Mouse (Mus musculus) left cerebral cortex, postnatal 25 days (tissue): Measurements from ENCODE around the gene Specc1l. TPM values are rescaled to one million over a fixed set of nuclear protein-coding genes. Genes with fewer than 3 reads are reported as not detected.

Source experiments
- DNase-seq, 2 experiments: peaks; one replicate each; pipeline ENCODE4 v3.0.0; 2022; ENCODE audit warnings: low spot score in 2 of 2, mixed read lengths in 1 of 2
- intact Hi-C: fragments of 180-260 bp; cut with DNase I; formaldehyde crosslinking; loops from one replicate; pipeline ENCODE4 v1.15.1; 2025
- total RNA-seq, 2 experiments: library from RNA; stranded (reverse); gene quantifications; 2 replicates each; pipeline ENCODE4 v1.2.3; 2021

Gene Specc1l
- total RNA-seq, 2 experiments from 2014 or later, result 38.9 to 41.4 TPM

DNA sequence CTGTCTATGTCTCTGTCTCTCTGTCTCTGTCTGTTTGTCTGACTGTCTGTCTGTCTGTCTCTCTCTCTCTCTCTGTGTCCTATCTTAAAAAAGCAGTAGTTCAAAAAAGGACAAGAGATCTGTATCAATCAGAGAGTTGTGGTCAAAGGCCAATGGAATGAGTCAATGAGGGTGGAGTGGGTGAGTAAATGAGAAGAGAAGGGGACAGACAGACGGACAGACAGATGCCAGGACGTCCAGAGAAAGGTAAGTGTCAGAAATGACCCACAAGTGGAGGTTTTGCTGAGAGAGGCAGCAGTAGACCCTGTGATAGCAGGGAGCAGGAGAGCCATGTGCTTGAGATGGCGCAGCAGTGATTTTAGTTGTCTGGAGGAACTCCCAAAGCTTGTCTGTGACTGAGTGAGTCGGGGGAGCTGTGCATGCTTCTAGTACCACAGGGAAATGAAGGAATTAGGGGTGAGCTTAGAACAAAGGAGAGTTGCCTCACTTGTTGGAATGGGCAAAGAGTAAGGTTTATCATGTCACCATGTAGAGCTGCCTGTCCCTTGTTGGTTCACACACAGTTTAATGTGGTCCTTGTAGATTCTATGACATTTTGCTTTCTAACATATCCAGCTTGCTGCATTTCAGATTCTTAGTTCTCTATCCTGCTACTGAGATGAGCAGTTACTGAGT, 10.2 kb downstream of the Specc1l start:
- intact Hi-C loops, result no loop called here
- DNase-seq, result no peak

DNA sequence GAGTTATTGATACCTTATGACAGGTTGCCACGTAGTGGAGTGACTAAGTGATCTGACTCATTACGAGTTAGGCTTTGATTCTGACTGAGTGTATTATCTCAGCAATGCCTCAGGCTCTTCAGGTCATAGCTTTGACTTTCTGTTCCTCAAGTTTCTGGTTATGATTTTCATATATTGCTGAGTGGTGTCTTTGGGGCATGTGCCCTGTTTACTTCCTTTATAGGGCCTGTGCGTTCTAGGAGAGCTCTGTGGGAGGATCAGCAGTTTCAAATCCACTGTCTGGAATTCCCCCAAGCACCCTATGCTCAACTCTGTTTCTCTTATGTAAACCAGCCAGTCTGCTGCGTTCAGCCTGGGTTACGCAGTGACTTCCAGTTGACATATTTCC, 10.7 kb downstream of the Specc1l start:
- intact Hi-C loops, result no loop called here
- DNase-seq, result peak in 1 of 2 experiments; percentile 34

GRCm38 (mm10) chr10:75224154-75224553, 12.3 kb downstream of the Specc1l start:
- DNase-seq, result no peak
- intact Hi-C loops, result no loop called here

- intact Hi-C loops, result no loop called here
These were observed 12.8 kb downstream of the Specc1l start for GRCm38 (mm10) chr10:75224630-75225029.

DNA sequence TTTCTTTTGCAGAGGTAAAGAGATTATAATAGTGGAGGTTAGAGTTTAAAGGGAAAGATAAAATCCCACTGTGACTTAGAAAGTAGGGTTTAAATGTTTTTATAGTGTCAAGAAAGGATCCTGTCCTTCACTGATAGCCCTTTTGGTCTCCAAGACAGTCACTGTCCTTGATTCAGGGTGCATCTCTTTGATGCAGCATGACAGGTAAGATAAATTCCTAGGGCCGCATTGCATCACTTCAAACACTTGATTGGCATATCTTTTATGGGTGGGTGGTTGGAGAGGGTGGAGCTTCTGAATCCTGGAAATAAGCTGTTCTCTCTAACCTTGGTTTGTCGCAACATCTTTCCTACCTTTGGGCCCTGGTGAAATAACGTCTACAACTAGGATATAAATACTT, 15.5 kb downstream of the Specc1l start:
- no peak for DNase-seq
- intact Hi-C loops, result no loop called here

More at GRCm38 (mm10) chr10:75224630-75225029, 12.8 kb downstream of the Specc1l start:
- no peak for DNase-seq

GRCm38 (mm10) chr10:75230572-75230971, 18.7 kb downstream of the Specc1l start:
- intact Hi-C loops, result no loop called here
- DNase-seq, result no peak

DNA sequence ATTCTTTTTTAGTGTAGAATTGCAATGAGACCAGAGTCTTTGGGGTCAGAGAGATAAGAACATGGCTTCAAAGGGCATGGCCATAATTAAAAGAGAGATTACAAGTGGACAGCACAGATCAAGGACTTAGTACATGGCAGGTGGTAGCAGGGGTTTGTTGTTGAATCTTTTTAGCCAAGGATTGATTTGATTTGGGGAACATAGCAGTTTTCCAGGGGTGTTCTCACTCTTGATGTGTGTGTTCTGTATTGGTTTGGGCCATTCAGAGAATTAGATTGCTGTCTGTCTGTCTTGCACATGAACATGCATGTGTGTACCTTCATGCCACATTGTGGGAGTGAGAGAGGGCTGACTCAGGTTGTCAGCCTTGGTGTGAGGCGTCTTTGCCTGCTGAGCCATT, 20.0 kb downstream of the Specc1l start:
- no peak for DNase-seq
- intact Hi-C loops, result no loop called here

DNA sequence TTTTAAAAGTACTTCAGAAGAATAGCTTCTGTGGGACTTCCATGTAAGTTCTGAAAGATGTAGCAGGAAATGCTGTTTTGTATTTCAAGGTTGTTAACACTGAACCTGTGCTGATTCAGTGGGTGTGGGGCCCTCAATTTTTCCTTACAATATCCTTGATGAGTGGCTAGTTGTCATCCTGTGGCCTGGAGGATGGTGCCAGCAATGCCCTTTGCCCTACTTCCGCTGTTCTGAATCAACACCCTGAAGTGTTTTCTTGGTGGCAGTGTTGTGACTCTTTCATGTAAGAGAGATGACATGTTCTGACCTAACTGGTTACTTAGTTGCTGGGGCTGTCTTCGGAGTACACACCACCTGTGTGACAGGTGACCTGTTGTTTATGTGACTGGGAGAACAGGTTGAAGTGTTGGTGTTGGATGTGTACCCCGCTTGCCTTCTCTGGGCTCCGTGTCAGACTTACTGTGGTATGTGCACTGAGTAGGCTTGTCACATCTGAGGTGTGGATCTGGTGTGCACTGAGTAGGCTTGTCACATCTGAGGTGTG, 20.8 kb downstream of the Specc1l start:
- intact Hi-C loops, result no loop called here
- no peak for DNase-seq

- intact Hi-C loops, result no loop called here
- no peak for DNase-seq
These were observed 21.6 kb downstream of the Specc1l start for GRCm38 (mm10) chr10:75233489-75233888.

DNA sequence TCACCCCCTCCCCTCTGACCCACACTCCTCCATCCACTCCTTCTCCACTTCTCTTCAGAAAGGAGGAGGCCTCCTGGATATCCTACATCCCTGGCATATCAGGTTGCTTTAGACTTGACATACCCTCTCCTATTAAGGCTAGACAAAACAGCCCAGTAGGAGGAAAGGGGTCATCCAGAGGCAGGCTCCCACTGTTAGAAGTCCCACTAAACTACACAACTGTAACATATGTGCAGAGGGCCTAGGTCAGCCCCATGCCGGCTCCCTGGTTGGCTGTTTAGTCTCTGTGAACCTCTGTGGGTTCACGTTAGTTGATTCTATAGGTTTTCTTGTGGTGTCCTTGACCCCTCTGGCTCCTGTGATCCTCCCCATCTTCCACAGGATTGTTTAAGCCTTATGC, 23.9 kb downstream of the Specc1l start:
- no peak for DNase-seq
- intact Hi-C loops, result no loop called here

DNA sequence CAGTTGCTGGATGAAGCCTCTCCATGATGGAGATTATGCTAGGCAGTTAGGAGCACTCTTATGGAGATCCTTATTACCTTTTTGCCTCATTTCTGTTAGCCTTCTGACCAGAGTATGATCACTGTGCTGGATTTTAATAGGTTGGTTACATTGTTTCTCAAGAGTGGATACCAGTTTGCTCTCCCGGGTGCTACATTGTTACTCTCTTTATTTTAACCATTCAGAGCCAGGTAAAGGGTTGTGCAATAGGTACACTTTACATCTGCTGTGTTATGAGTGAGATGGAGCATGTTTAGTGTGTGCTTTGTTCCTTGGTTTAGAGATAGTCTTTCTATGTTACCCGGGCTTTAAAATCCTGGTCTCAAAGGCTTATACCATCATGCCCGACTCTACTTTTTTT, 24.3 kb downstream of the Specc1l start:
- intact Hi-C loops, result no loop called here
- DNase-seq, result no peak

GRCm38 (mm10) chr10:75237166-75237565, 25.3 kb downstream of the Specc1l start:
- no peak for DNase-seq
- intact Hi-C loops, result no loop called here

DNA sequence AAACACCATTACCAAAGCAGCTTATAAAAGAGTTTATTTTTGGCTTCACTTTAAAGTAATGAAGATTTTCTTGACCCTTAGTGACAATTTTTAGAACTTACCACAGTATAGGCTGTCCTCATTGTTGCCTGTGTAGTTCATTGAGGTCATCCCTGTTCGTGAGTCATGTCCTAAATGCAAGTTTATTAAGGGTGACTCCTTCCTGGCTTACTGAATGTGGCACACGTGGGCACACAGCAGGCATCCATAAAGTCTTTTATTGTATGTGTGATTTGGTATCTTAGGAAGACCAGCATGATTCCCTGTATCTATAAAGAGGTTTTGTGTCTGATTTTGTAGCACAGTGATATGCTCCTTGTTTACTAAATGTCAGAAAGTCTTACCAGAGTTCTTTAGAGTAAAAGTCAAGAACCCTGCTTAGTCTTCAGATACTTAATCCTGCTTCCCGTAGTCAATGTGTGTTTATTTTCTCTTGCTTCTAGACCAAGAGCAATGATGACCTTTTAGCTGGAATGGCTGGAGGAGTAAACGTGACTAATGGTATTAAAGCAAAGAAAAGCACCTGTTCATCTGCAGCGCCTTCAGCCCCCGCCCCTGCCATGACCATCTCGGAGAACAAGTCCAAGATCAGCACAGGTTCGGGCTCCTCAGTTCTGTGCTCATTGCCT, 28.8 kb downstream of the Specc1l start:
- intact Hi-C loops, result no loop called here
- DNase-seq, result no peak

DNA sequence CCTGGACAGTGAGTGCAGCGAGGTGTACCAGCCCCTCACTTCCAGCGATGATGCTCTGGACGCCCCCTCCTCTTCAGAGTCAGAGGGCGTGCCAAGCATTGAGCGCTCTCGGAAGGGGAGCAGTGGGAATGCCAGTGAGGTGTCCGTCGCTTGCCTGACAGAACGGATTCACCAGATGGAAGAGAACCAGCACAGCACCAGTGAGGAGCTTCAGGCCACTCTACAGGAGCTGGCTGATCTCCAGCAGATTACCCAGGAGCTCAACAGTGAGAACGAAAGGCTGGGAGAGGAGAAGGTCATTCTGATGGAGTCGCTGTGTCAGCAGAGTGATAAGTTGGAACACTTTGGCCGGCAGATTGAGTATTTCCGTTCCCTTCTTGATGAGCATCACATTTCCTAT, 33.9 kb downstream of the Specc1l start:
- no peak for DNase-seq
- intact Hi-C loops, result no loop called here

GRCm38 (mm10) chr10:75246331-75246730, 34.5 kb downstream of the Specc1l start:
- no peak for DNase-seq
- intact Hi-C loops, result no loop called here

DNA sequence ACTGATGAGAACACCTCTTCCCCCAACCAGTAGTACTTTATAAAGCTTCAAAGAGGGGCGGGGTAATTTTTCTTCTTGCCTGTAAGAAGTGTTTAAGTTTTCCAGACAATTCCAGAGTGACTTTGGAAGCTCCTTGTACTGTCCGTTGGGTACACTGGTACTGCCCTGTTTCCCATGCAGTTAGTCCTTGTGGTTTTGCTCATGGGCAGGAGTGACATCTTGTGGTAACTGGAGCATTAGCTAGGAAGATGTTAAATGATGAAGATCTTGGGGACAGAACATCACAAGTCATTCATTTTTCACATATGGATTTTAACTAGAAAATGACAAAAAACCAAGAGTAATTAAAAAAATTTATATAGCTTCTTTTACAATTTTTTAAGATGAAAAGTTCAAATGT, 39.1 kb downstream of the Specc1l start:
- peak in 1 of 2 experiments; percentile 24 for DNase-seq
- intact Hi-C loops, result loop anchor here (1.0 to 5.0 kb wide), 3 partner anchors 69 to 236 kb away; no protein-coding TSS in a partner anchor

DNA sequence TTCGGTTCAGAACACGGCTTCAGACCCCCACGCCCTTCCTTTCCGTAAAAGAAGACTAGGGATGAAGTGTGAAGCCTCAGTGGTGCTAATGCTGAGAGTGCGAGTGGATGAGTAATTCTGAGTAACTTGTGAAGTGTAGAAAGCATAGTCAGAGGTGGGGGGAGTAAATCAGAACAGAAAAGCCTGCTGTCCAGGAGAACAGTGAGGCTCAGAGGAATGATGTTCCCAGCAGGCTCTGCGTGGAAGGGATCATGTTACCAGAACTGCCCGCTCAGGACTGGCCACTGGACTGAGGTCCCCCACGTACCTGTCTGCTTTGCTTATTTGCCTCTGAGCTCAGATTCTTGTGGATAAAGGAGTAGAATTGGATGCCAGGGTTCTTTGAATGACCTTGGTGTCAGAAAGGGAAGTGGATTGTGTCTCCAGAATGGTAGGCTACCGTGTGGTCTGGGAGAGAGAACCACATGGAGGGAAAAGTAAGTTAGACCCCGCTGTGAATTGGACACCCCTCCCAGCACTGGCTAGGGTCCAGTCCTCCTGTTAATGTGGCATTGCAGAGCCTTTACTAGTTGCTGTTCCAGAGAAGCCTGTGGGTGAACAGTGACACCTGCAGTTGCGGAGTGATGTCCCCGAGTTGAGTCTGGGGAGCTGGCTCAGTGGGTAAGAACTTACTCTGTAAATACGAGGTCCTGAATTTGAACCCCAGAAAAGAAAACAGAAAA, 40.6 kb downstream of the Specc1l start:
- intact Hi-C loops, result loop anchor here (5.0 kb wide), 2 partner anchors 195 to 235 kb away; no protein-coding TSS in a partner anchor
- DNase-seq, result peak in 1 of 2 experiments; percentile 17

DNA sequence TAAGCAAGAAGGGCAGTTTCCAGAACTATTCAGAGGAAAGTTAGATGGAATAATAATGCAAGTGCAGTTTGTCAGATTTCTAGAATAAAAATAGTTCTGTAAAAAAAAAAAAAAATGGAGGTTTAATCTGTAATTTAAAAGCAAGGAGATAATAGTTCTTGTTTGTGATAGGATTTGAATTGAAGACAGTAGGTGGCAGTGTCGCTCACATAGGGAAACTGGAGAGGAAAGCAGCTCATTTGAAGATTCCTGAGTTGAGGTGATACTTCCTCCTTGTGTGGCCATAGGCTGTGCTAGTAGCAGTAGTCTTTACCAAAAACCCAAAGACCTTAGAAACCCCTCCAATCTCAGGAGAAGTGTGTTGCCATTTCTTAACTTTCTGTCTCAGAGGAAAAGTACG, 43.2 kb downstream of the Specc1l start:
- intact Hi-C loops, result loop anchor here (5.0 kb wide), 1 partner anchor 182 kb away; no protein-coding TSS in a partner anchor

GRCm38 (mm10) chr10:75257401-75257800, 45.5 kb downstream of the Specc1l start:
- no peak for DNase-seq
- intact Hi-C loops, result loop anchor here (5.0 kb wide), 1 partner anchor 180 kb away; no protein-coding TSS in a partner anchor

More for the DNA sequence above, 43.2 kb downstream of the Specc1l start:
- DNase-seq, result peak in 1 of 2 experiments; percentile 36

GRCm38 (mm10) chr10:75258241-75258640, 46.4 kb downstream of the Specc1l start:
- intact Hi-C loops, result loop anchor here (5.0 kb wide), 1 partner anchor 179 kb away; no protein-coding TSS in a partner anchor
- DNase-seq, result no peak
